Mouse (Mus musculus) gastrocnemius, postnatal 4 days (tissue): Measurements from ENCODE around the gene Galr3. TPM values are rescaled to one million over a fixed set of nuclear protein-coding genes. Genes with fewer than 3 reads are reported as not detected.

Experiments
- microRNA-seq: library from miRNA; unstranded; fragments of <30 nt; microRNA quantifications from one replicate; pipeline ENCODE4 v1.2.0, GENCODE M21; 2021
- total RNA-seq, 2 experiments: library from RNA; stranded (reverse); gene quantifications; 2 replicates each; pipeline ENCODE4 v1.2.3; 2021

The Galr3 gene
- total RNA-seq, 2 experiments from 2014 or later: not detected

Small RNAs within 50 kb of the gene (microRNA-seq; reads per million reads assigned to microRNA genes)
- 1.3 reads per million for gene Mir6956

Other genes starting within 250 kb of the Galr3 start
- 10 to 100 TPM; 12.6 to 13.3 TPM for gene Card10, start 238.8 kb upstream of the Galr3 start, total RNA-seq
- 10 to 100 TPM; 43.2 to 47.6 TPM for gene Cdc42ep1, start 199.3 kb upstream of the Galr3 start, total RNA-seq
- gene Lgals2, start 186.4 kb upstream of the Galr3 start, total RNA-seq: not detected
- gene Gga1, start 164.7 kb upstream of the Galr3 start, total RNA-seq: 10 to 100 TPM; 36.8 to 40.9 TPM
- not detected for gene Gm49510, start 142.2 kb upstream of the Galr3 start, total RNA-seq
- gene Sh3bp1, start 142.1 kb upstream of the Galr3 start, total RNA-seq: 10 to 100 TPM; 14.6 to 16.4 TPM
- 10 to 100 TPM; 16.4 to 21.7 TPM for gene Pdxp, start 128.0 kb upstream of the Galr3 start, total RNA-seq
- gene Lgals1, start 115.2 kb upstream of the Galr3 start, total RNA-seq: 1,000 to 10,000 TPM; 1,203 to 1,363 TPM
- 10 to 100 TPM; 34.4 to 38.6 TPM for gene Nol12, start 107.0 kb upstream of the Galr3 start, total RNA-seq
- gene Triobp, start 94.2 kb upstream of the Galr3 start, total RNA-seq: 10 to 100 TPM; 83.6 to 94.1 TPM
- gene H1f0, start 13.4 kb upstream of the Galr3 start, total RNA-seq: 100 to 1,000 TPM; 212 to 246 TPM
- gene Ankrd54, start 21.0 kb downstream of the Galr3 start, total RNA-seq: 10 to 100 TPM; 11.6 to 13.5 TPM
- gene Eif3l, start 33.3 kb downstream of the Galr3 start, total RNA-seq: 100 to 1,000 TPM; 106 to 111 TPM
- 10 to 100 TPM; 26.5 to 29.4 TPM for gene Micall1, start 67.0 kb downstream of the Galr3 start, total RNA-seq
- gene Polr2f, start 99.1 kb downstream of the Galr3 start, total RNA-seq: 10 to 100 TPM; 72.2 to 92.4 TPM
- gene 1700088E04Rik, start 99.4 kb downstream of the Galr3 start, total RNA-seq: 1 to 10 TPM in 1 of 2 experiments, under 1 TPM in 1; 0.96 to 1.6 TPM
- 10 to 100 TPM; 11.6 to 13.7 TPM for gene Sox10, start 123.4 kb downstream of the Galr3 start, total RNA-seq
- 10 to 100 TPM; 21.9 to 24.2 TPM for gene Pick1, start 187.3 kb downstream of the Galr3 start, total RNA-seq
- gene Gm49486, start 187.5 kb downstream of the Galr3 start, total RNA-seq: 1 to 10 TPM; 1.2 TPM
- gene Slc16a8, start 212.9 kb downstream of the Galr3 start, total RNA-seq: under 1 TPM; 0.29 to 0.36 TPM
- 1 to 10 TPM; 5.0 to 9.0 TPM for gene Baiap2l2, start 243.7 kb downstream of the Galr3 start, total RNA-seq